Mouse (Mus musculus): Measurements from ENCODE around the gene Arhgef16.

- TF ChIP-seq POLR2A (IDR thresholded peaks at IDR 0.05; ENCODE audit: control insufficient read depth, extremely low read depth, insufficient read depth, low read length, poor library complexity) (no peak), CTCF (IDR thresholded peaks at IDR 0.05; ENCODE audit: borderline replicate concordance, control insufficient read depth, extremely low read depth, insufficient read depth, low read length, poor library complexity) (no peak)
Measured at GRCm38 (mm10) chr4:154330001-154330400, 28.5 kb upstream of the Arhgef16 start.
